Mouse (Mus musculus): ENCODE data around the gene Gm13288. TPM values are rescaled to one million over a fixed set of nuclear protein-coding genes. Genes with fewer than 3 reads are reported as not detected.
"Not testable (repeated sequence)": the region's sequence is repeated elsewhere in the genome, so short reads cannot be mapped to it uniquely, and the experiment has no call there.

Gene Gm13288
- polyA plus RNA-seq, 1 experiment: not detected

DNA sequence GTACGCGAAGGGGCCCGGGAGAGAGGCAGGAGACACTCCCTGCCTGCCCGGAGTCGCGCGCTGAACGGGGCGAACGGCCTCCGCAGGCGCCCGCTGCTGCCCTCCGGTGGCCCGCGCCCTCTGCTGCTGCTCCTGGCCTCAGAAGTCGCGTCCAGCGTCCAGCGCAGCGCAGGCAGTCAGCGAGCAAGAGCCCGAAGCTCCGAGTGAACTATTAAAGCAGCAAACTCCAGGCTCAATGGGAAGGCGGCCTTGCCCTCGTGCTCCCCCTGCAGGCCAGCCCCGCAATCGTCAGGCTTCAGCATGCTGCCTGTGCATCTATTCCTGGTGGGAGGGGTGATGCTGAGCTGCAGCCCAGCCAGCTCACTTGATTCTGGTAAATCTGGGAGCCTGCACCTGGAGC, 8.2 kb upstream of the Gm13288 start, which contains the start of gene Gm13279:
Gm13279 (plus strand) TSS at position 301 of the 400 bp plus-strand sequence.
- not testable (repeated sequence) for DNase-seq (ENCODE audit: extremely low spot score in 1 of 2, low spot score in 1 of 2)

DNA sequence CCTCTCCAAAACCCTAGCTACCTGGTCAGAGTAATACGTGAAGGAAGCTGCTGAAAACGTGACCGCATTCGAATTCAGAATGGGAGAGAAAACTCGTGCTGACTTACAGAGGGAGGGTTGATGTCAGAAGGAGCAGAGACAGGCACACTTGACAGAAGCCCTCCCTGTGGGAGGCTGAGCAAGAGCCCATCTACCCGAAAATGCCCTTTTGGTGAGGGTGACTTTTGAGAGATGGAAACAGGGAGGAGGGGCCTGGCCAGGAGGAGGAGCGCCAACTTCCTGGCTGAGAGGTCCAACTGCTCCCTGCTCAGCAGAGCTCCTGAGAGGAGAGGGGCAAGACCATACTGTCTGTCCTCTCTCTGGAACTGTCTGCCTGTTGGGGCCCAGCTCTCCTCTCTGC, 6.0 kb upstream of the Gm13288 start, which contains the start of gene Gm13285:
Gm13285 (plus strand) TSS at position 301 of the 400 bp plus-strand sequence.
- DNase-seq (ENCODE audit: extremely low spot score in 1 of 2, low spot score in 1 of 2): not testable (repeated sequence)

DNA sequence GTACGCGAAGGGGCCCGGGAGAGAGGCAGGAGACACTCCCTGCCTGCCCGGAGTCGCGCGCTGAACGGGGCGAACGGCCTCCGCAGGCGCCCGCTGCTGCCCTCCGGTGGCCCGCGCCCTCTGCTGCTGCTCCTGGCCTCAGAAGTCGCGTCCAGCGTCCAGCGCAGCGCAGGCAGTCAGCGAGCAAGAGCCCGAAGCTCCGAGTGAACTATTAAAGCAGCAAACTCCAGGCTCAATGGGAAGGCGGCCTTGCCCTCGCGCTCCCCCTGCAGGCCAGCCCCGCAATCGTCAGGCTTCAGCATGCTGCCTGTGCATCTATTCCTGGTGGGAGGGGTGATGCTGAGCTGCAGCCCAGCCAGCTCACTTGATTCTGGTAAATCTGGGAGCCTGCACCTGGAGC, 2.4 kb upstream of the Gm13288 start, which contains the start of gene Gm13287:
Gm13287 (plus strand) TSS at position 301 of the 400 bp plus-strand sequence.
- not testable (repeated sequence) for DNase-seq (ENCODE audit: extremely low spot score in 1 of 2, low spot score in 1 of 2)

DNA sequence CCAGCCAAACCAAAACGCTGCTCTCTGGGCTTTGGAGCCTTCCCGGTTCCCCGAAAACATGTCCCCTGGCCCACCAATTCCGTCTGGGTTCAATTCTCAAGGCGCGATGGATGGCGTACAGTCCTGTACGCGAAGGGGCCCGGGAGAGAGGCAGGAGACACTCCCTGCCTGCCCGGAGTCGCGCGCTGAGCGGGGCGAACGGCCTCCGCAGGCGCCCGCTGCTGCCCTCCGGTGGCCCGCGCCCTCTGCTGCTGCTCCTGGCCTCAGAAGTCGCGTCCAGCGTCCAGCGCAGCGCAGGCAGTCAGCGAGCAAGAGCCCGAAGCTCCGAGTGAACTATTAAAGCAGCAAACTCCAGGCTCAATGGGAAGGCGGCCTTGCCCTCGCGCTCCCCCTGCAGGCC, 430 bp downstream of the Gm13288 start:
- DNase-seq (ENCODE audit: extremely low spot score in 1 of 2, low spot score in 1 of 2): not testable (repeated sequence)

DNA sequence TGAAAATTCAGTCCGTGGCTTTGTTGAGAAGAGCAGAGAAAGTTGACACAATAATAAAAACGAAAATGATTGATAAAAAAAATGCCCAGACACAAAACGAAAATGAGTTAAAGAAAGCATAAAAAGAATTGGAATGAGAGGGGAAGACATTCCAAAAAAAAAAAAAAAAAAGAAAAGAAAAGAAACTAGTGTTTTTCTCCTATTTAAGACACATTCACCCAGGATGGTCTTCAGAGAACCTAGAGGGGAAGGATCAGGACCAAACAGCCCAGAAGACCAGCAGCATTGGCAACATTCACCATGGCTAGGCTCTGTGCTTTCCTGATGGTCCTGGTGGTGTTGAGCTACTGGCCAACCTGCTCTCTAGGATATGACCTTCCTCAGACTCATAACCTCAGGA, 10.6 kb downstream of the Gm13288 start, which contains the start of gene Ifna7:
Ifna7 (plus strand) TSS at position 301 of the 400 bp plus-strand sequence.
- no peak for DNase-seq (ENCODE audit: extremely low spot score in 1 of 2, low spot score in 1 of 2)

DNA sequence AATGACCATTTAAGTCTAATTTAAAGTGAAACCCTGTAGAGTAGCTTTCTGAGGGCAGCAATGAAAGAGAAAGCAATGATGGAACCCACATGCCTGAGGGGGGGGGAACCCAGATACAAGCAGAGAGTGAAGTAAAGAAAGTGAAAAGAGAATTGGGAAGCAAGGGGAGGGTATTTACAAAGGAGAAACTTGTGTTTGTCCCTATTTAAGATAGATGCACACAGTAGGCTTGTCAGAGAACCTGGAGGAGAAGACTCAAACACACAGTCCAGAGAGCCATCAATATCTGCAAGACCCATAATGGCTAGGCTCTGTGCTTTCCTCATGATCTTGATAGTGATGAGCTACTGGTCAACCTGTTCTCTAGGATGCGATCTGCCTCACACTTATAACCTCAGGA, 14.3 kb downstream of the Gm13288 start, which contains the start of gene Ifna11:
Ifna11 (plus strand) TSS at position 301 of the 400 bp plus-strand sequence.
- no peak for DNase-seq (ENCODE audit: extremely low spot score in 1 of 2, low spot score in 1 of 2)

DNA sequence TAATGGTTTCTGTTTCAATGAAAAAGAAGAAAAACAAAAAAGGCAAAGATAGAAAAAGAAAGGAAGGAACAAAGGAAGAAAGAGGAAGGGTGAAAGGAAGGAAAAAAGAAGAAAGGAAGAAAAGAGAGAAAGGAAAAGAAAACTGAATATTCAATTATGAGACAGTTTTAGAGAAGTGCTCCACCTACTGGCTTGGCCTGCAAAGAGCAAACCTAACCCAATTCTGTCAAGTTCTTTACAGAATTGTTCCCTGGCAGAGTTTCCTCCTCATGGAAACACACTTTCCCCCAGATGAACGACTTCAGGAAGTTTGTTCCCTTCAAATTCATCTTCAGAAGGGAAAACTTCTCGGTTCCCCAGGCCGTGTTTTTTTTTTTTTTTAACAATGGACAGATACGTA, 17.7 kb downstream of the Gm13288 start:
- DNase-seq (ENCODE audit: extremely low spot score in 1 of 2, low spot score in 1 of 2): peak in 1 of 2 experiments; percentile 31

DNA sequence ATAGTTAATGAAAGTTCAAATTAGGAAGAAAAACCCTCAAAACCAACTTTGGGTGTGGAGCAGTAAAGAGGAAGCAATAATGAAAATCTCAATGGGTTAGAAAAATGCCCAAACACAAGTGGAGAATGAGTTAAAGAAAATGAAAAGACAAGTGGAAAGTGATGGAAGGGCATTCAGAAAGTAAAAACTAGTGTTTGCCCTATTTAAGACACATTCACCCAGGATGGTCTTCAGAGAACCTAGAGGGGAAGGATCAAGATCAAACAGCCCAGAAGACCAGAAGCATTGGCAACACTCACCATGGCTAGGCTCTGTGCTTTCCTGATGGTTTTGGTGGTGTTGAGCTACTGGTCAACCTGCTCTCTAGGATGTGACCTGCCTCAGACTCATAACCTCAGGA, 21.8 kb downstream of the Gm13288 start, which contains the start of gene Ifna6:
Ifna6 (plus strand) TSS at position 301 of the 400 bp plus-strand sequence.
- not testable (repeated sequence) for DNase-seq (ENCODE audit: extremely low spot score in 1 of 2, low spot score in 1 of 2)

DNA sequence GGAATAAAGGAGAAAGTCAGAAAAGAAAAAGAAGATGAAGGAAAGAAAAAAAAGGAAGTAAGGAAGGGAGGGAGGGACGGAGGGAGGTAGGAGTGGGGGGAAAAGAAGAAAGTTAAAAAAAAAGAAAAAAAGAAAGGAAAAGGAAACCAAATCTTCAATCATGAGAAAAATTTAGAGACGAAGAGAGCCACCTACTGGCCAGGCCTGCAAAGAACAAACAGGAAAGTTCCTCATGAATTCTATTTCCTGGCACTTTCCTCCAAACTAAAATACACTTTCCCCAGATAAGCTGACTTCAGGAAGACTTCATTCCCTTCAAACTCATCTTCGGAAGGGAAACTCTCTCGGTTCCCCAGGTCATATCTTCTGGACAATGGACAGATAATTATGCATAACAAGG, 25.2 kb downstream of the Gm13288 start:
- DNase-seq (ENCODE audit: extremely low spot score in 1 of 2, low spot score in 1 of 2): peak in 1 of 2 experiments; percentile 61

DNA sequence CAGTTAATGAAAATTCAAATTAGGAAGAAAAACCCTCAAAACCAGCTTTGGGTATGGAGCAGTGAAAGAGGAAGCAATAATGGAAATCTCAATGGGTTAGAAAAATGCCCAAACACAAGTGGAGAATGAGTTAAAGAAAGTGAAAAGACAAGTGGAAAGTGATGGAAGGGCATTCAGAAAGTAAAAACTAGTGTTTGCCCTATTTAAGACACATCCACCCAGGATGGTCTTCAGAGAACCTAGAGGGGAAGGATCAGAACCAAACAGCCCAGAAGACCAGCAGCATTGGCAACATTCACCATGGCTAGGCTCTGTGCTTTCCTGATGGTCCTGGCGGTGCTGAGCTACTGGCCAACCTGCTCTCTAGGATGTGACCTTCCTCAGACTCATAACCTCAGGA, 29.9 kb downstream of the Gm13288 start, which contains the start of gene Ifna5:
Ifna5 (plus strand) TSS at position 301 of the 400 bp plus-strand sequence.
- DNase-seq (ENCODE audit: extremely low spot score in 1 of 2, low spot score in 1 of 2): not testable (repeated sequence)

DNA sequence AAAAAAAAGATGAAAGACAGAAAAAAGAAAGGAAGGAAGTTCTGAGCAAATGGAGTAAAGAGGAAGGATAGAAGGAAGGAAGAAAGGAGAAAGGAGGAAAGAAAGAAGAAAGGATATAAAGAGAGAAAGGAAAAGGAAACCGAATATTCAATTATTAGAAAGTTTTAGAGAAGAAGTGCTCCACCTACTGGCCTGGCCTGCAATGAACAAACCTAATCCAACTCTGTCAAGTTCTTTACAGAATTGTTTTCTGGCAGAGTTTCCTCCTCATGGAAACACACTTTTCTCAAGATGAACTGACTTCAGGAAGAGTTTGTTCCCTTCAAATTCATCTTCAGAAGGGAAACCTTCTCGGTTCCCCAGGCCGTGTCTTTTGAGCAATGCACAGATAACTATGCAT, 33.5 kb downstream of the Gm13288 start:
- peak in 1 of 2 experiments; percentile 15 for DNase-seq (ENCODE audit: extremely low spot score in 1 of 2, low spot score in 1 of 2)

DNA sequence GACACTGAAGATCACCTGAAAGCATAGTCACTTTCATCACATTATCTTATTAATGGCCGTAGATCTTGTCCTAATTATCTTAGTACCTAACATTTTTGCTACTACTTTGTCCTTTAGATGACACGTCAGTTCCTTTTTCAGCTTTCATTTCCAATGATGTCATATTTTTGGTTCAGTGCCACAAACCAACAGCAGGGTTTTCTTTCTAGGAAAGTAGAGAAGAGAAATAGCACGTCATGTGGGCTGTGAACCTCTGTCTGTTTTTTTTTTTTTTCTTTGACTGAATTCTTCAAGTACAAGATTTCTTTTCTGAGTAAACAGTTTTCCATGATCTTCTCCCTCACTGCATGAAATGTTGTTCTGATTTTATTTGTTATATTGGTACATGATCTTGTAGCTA, 34.7 kb downstream of the Gm13288 start:
- DNase-seq (ENCODE audit: extremely low spot score in 1 of 2, low spot score in 1 of 2): no peak

DNA sequence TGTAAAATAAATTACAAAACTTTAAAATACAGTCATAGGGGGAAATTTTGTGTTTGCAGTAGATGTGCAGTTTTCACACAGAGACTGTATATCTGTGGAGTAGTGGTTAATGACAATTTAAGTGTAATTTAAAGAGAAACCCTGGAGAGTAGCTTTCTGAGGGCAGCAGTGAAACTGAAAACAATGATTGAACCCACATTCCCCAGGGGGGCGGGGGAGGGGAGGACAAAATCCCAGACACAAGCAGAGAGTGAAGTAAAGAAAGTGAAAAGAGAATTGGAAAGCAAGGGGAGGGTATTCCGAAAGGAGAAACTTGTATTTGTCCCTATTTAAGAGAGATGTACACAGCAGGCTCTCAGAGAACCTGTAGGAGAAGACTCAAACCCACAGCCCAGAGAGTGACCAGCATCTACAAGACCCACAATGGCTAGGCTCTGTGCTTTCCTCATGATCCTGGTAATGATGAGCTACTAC, 36.1 kb downstream of the Gm13288 start, which contains the start of gene Ifna4:
Ifna4 (plus strand) TSS at position 424 of the 474 bp plus-strand sequence.
- DNase-seq (ENCODE audit: extremely low spot score in 1 of 2, low spot score in 1 of 2): no peak

DNA sequence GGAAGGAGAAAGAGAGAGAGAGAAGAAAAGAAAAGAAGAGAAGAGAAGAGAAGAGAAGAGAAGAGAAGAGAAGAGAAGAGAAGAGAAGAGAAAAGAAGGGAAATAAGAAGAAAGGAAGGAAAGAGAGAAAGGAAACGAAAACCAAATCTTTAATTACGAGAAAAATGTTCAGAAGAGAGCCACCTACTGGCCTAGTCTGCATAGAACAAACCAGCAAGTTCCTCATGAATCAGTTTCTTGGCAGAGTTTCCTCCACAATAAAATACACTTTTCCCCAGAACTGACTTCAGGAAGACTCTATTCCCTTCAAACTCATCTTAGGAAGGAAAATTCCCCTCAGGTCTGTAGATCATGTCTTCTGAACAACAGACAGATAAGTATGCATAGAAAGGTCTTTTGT, 40.0 kb downstream of the Gm13288 start:
- DNase-seq (ENCODE audit: extremely low spot score in 1 of 2, low spot score in 1 of 2): peak in 1 of 2 experiments; percentile 12

DNA sequence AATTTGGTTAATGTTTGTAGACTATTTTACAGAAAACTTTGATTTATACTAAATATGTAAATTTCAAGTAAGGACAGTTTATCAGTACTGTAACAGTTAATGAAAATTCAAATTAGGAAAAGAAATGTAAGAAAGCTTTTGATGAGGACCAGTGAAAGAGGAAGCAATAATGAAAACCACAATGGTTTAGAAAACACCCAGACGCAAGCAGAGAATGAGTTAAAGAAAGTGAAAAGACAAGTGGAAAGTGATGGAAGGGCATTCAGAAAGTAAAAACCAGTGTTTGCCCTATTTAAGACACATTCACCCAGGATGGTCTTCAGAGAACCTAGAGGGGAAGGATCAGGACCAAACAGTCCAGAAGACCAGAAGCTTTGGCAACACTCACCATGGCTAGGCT, 44.4 kb downstream of the Gm13288 start, which contains the start of gene Ifna1:
Ifna1 (plus strand) TSS at position 390 of the 400 bp plus-strand sequence.
- no peak for DNase-seq (ENCODE audit: extremely low spot score in 1 of 2, low spot score in 1 of 2)

DNA sequence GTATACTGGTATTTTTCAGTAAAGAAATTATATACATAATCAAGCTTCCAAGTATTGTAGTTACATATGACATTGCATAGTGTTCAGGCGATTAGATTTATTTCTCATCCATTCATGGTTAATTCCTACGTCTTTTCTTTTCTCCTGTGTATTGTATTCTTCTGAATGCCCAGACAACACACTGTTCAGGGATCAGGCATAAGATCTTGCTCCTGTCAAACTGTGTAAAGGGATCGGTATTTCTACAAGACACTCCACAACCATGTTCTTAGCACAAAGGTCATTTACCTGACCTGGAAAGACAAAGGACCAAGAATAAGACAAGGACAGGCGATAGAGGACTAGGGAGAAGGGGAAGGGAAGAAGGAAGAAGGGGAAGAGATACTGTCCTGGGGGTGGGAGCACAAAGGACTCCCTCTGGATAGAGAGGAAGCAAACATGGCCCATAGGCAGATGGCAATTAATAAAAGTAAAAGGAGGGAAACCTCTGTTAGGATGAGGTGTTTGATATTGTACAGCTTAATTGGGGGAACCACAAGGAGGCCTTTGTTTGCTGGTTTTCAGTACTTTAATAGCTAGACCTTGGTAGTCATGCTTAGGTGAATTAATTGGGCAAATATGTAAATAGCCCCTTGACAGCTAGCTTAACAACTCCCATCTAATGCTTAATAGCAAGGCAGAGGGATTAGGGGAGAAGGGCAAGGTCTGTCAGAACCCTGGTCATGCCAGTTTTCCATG, 45.9 kb downstream of the Gm13288 start:
- no peak for DNase-seq (ENCODE audit: extremely low spot score in 1 of 2, low spot score in 1 of 2)

Other genes starting within 250 kb of the Gm13288 start
- not detected in 2 replicates for gene Ifna15, start 247.3 kb upstream of the Gm13288 start, polyA plus RNA-seq (2012; rRNA removed)
- not detected in 2 replicates for gene Ifna14, start 233.7 kb upstream of the Gm13288 start, polyA plus RNA-seq (2012; rRNA removed)
- not detected in 2 replicates for gene Ifna9, start 213.1 kb upstream of the Gm13288 start, polyA plus RNA-seq (2012; rRNA removed)
- gene Ifna12, start 202.2 kb upstream of the Gm13288 start, polyA plus RNA-seq (2012; rRNA removed): not detected in 2 replicates
- not detected in 2 replicates for gene C87499, start 171.1 kb upstream of the Gm13288 start, polyA plus RNA-seq (2012; rRNA removed)
- not detected in 2 replicates for gene Ifna13, start 161.1 kb upstream of the Gm13288 start, polyA plus RNA-seq (2012; rRNA removed)
- not detected in 2 replicates for gene Ifna16, start 128.6 kb upstream of the Gm13288 start, polyA plus RNA-seq (2012; rRNA removed)
- gene Ifna2, start 121.6 kb upstream of the Gm13288 start, polyA plus RNA-seq (2012; rRNA removed): not detected in 2 replicates
- not detected in 2 replicates for gene Ifnab, start 114.2 kb upstream of the Gm13288 start, polyA plus RNA-seq (2012; rRNA removed)
- gene Gm26566, start 83.7 kb upstream of the Gm13288 start, polyA plus RNA-seq (2012; rRNA removed): 0.80 and 1.0 TPM in 2 replicates
- 43.0 and 47.0 TPM in 2 replicates for gene Klhl9, start 83.1 kb upstream of the Gm13288 start, polyA plus RNA-seq (2012; rRNA removed)
- gene Gm13271, start 50.7 kb upstream of the Gm13288 start, polyA plus RNA-seq (2012; rRNA removed): not detected in 2 replicates
- gene Gm13283, start 45.4 kb upstream of the Gm13288 start, polyA plus RNA-seq (2012; rRNA removed): not detected in 2 replicates
- not detected in 2 replicates for gene Gm13290, start 31.7 kb upstream of the Gm13288 start, polyA plus RNA-seq (2012; rRNA removed)
- not detected in 2 replicates for gene Gm13289, start 28.6 kb upstream of the Gm13288 start, polyA plus RNA-seq (2012; rRNA removed)
- gene Gm13272, start 25.7 kb upstream of the Gm13288 start, polyA plus RNA-seq (2012; rRNA removed): not detected in 2 replicates
- not detected in 2 replicates for gene Ifnz, start 23.4 kb upstream of the Gm13288 start, polyA plus RNA-seq (2012; rRNA removed)
- gene Gm13276, start 19.8 kb upstream of the Gm13288 start, polyA plus RNA-seq (2012; rRNA removed): not detected in 2 replicates
- not detected in 2 replicates for gene Gm13277, start 16.9 kb upstream of the Gm13288 start, polyA plus RNA-seq (2012; rRNA removed)
- gene Gm13278, start 14.0 kb upstream of the Gm13288 start, polyA plus RNA-seq (2012; rRNA removed): not detected in 2 replicates
- not detected in 2 replicates for gene Gm13275, start 11.0 kb upstream of the Gm13288 start, polyA plus RNA-seq (2012; rRNA removed)
- gene Gm13279, start 8.1 kb upstream of the Gm13288 start, polyA plus RNA-seq (2012; rRNA removed): not detected in 2 replicates
- gene Gm13285, start 5.9 kb upstream of the Gm13288 start, polyA plus RNA-seq (2012; rRNA removed): not detected in 2 replicates
- not detected in 2 replicates for gene Gm13287, start 2.3 kb upstream of the Gm13288 start, polyA plus RNA-seq (2012; rRNA removed)
- not detected in 2 replicates for gene Ifna7, start 10.7 kb downstream of the Gm13288 start, polyA plus RNA-seq (2012; rRNA removed)
- not detected in 2 replicates for gene Ifna11, start 14.4 kb downstream of the Gm13288 start, polyA plus RNA-seq (2012; rRNA removed)
- gene Ifna6, start 21.9 kb downstream of the Gm13288 start, polyA plus RNA-seq (2012; rRNA removed): not detected in 2 replicates
- gene Ifna5, start 30.0 kb downstream of the Gm13288 start, polyA plus RNA-seq (2012; rRNA removed): not detected in 2 replicates
- not detected in 2 replicates for gene Ifna4, start 36.3 kb downstream of the Gm13288 start, polyA plus RNA-seq (2012; rRNA removed)
- gene Ifna1, start 44.6 kb downstream of the Gm13288 start, polyA plus RNA-seq (2012; rRNA removed): not detected in 2 replicates
- gene Ifne, start 74.7 kb downstream of the Gm13288 start, polyA plus RNA-seq (2012; rRNA removed): not detected in 2 replicates